Mouse (Mus musculus): ENCODE results near the gene Irgc1. TPM values are rescaled to one million over a fixed set of nuclear protein-coding genes. Genes with fewer than 3 reads are reported as not detected.

Gene Irgc1
- polyA plus RNA-seq, 1 experiment from 2014 or later: 0.24 TPM

- no peak overlapping the region for H3K4me2 ChIP-seq (replicated peaks; ENCODE audit: low read depth, low read length)
- no peak overlapping the region for H3K27ac ChIP-seq (ENCODE audit: low read length)
- no peak overlapping the region for H3K4me3 ChIP-seq (ENCODE audit: low read depth, low read length)
- H3K36me3 ChIP-seq (ENCODE audit: insufficient read depth, low read length): no peaks in the 10 kb centered on the region
- ATAC-seq: no peak
- H3K9ac ChIP-seq (replicated peaks; ENCODE audit: low read depth): no peak overlapping the region
- H3K9me3 ChIP-seq (ENCODE audit: low read length): no peaks in the 10 kb centered on the region
- TF ChIP-seq CTCF (IDR thresholded peaks at IDR 0.05): no peak
- TF ChIP-seq EP300 (IDR thresholded peaks at IDR 0.05): no peak
- H3K27me3 ChIP-seq (replicated peaks; ENCODE audit: insufficient read depth, low read length): no peaks in the 10 kb centered on the region
- H3K4me1 ChIP-seq (ENCODE audit: insufficient read depth, low read depth, low read length): no peaks in the 10 kb centered on the region
- 58% methylated on average over 7 of the region's 7 CpGs for WGBS
- no peak for DNase-seq (ENCODE audit: low spot score)
Observed at GRCm38 (mm10) chr7:24415261-24415660, 36.8 kb downstream of the Irgc1 start.

- H3K4me1 ChIP-seq (ENCODE audit: insufficient read depth, low read depth, low read length): no peaks in the 10 kb centered on the region
- DNase-seq (ENCODE audit: low spot score): no peak
- ATAC-seq: no peak
- H3K9ac ChIP-seq (replicated peaks; ENCODE audit: low read depth): no peak overlapping the region
- no peak overlapping the region for H3K4me2 ChIP-seq (replicated peaks; ENCODE audit: low read depth, low read length)
- no peaks in the 10 kb centered on the region for H3K9me3 ChIP-seq (ENCODE audit: low read length)
- 74% methylated on average over 3 of the region's 3 CpGs for WGBS
- H3K36me3 ChIP-seq (ENCODE audit: insufficient read depth, low read length): no peaks in the 10 kb centered on the region
- H3K27me3 ChIP-seq (replicated peaks; ENCODE audit: insufficient read depth, low read length): no peaks in the 10 kb centered on the region
- no peak overlapping the region for H3K4me3 ChIP-seq (ENCODE audit: low read depth, low read length)
- no peak overlapping the region for H3K27ac ChIP-seq (ENCODE audit: low read length)
- TF ChIP-seq EP300 (IDR thresholded peaks at IDR 0.05) (no peak), CTCF (IDR thresholded peaks at IDR 0.05) (no peak)
Observed at GRCm38 (mm10) chr7:24413630-24414029, 38.5 kb downstream of the Irgc1 start.

- ATAC-seq: no peak
- no peak overlapping the region for H3K9ac ChIP-seq (replicated peaks; ENCODE audit: low read depth)
- H3K4me2 ChIP-seq (replicated peaks; ENCODE audit: low read depth, low read length): no peak overlapping the region
- 72% methylated on average over 3 of the region's 3 CpGs for WGBS
- no peaks in the 10 kb centered on the region for H3K4me1 ChIP-seq (ENCODE audit: insufficient read depth, low read depth, low read length)
- DNase-seq (ENCODE audit: low spot score): no peak
- no peak overlapping the region for H3K27ac ChIP-seq (ENCODE audit: low read length)
- H3K4me3 ChIP-seq (ENCODE audit: low read depth, low read length): no peak overlapping the region
- H3K36me3 ChIP-seq (ENCODE audit: insufficient read depth, low read length): no peaks in the 10 kb centered on the region
- H3K27me3 ChIP-seq (replicated peaks; ENCODE audit: insufficient read depth, low read length): no peaks in the 10 kb centered on the region
- no peaks in the 10 kb centered on the region for H3K9me3 ChIP-seq (ENCODE audit: low read length)
- TF ChIP-seq CTCF (IDR thresholded peaks at IDR 0.05): no peak
- no peak for TF ChIP-seq EP300 (IDR thresholded peaks at IDR 0.05)
Observed at GRCm38 (mm10) chr7:24410831-24411230, 41.3 kb downstream of the Irgc1 start.

GRCm38 (mm10) chr7:24410123-24410522 is 42.0 kb downstream of the Irgc1 start:
- no peak overlapping the region for H3K4me2 ChIP-seq (replicated peaks; ENCODE audit: low read depth, low read length)
- no peaks in the 10 kb centered on the region for H3K9me3 ChIP-seq (ENCODE audit: low read length)
- no peak overlapping the region for H3K27ac ChIP-seq (ENCODE audit: low read length)
- DNase-seq (ENCODE audit: low spot score) (no peak), ATAC-seq (no peak)
- no peaks in the 10 kb centered on the region for H3K36me3 ChIP-seq (ENCODE audit: insufficient read depth, low read length)
- TF ChIP-seq EP300 (IDR thresholded peaks at IDR 0.05) (no peak), CTCF (IDR thresholded peaks at IDR 0.05) (no peak)
- H3K4me1 ChIP-seq (ENCODE audit: insufficient read depth, low read depth, low read length): no peaks in the 10 kb centered on the region
- WGBS: 90% methylated on average over 6 of the region's 6 CpGs
- no peak overlapping the region for H3K4me3 ChIP-seq (ENCODE audit: low read depth, low read length)
- H3K9ac ChIP-seq (replicated peaks; ENCODE audit: low read depth): no peak overlapping the region
- no peaks in the 10 kb centered on the region for H3K27me3 ChIP-seq (replicated peaks; ENCODE audit: insufficient read depth, low read length)

- H3K9me3 ChIP-seq (ENCODE audit: low read length): no peaks in the 10 kb centered on the region
- no peak for TF ChIP-seq CTCF (IDR thresholded peaks at IDR 0.05)
- no peak overlapping the region for H3K4me3 ChIP-seq (ENCODE audit: low read depth, low read length)
- WGBS: 74% methylated on average over 9 of the region's 9 CpGs
- no peak overlapping the region for H3K9ac ChIP-seq (replicated peaks; ENCODE audit: low read depth)
- no peak overlapping the region for H3K27ac ChIP-seq (ENCODE audit: low read length)
- H3K4me1 ChIP-seq (ENCODE audit: insufficient read depth, low read depth, low read length): no peaks in the 10 kb centered on the region
- ATAC-seq (no peak), DNase-seq (ENCODE audit: low spot score) (no peak)
- no peaks in the 10 kb centered on the region for H3K27me3 ChIP-seq (replicated peaks; ENCODE audit: insufficient read depth, low read length)
- no peak overlapping the region for H3K4me2 ChIP-seq (replicated peaks; ENCODE audit: low read depth, low read length)
- H3K36me3 ChIP-seq (ENCODE audit: insufficient read depth, low read length): no peaks in the 10 kb centered on the region
Observed at GRCm38 (mm10) chr7:24408186-24408585, 43.9 kb downstream of the Irgc1 start.

- WGBS: 40% methylated on average over 5 of the region's 5 CpGs
- Histone ChIP-seq H3K27me3 (replicated peaks; ENCODE audit: insufficient read depth, low read length) (no peaks in the 10 kb centered on the region), H3K27ac (ENCODE audit: low read length) (no peak overlapping the region), H3K4me2 (replicated peaks; ENCODE audit: low read depth, low read length) (no peak overlapping the region), H3K4me1 (ENCODE audit: insufficient read depth, low read depth, low read length) (no peaks in the 10 kb centered on the region), H3K36me3 (ENCODE audit: insufficient read depth, low read length) (no peaks in the 10 kb centered on the region), H3K9me3 (ENCODE audit: low read length) (no peaks in the 10 kb centered on the region), H3K9ac (replicated peaks; ENCODE audit: low read depth) (no peak overlapping the region), H3K4me3 (ENCODE audit: low read depth, low read length) (no peak overlapping the region)
- ATAC-seq: peak; percentile 52
- peak; percentile 91 for DNase-seq (ENCODE audit: low spot score)
- TF ChIP-seq EP300 (IDR thresholded peaks at IDR 0.05) (no peak), CTCF (IDR thresholded peaks at IDR 0.05) (peak; percentile 81)
Observed at GRCm38 (mm10) chr7:24406528-24407344, 45.4 kb downstream of the Irgc1 start.
